Mouse (Mus musculus) monocyte, adult 5-6 weeks (primary cell): ENCODE measurements around the gene Kansl1. TPM values are rescaled to one million over a fixed set of nuclear protein-coding genes. Genes with fewer than 3 reads are reported as not detected.
"Not testable (repeated sequence)": the region's sequence is repeated elsewhere in the genome, so short reads cannot be mapped to it uniquely, and the experiment has no call there.

Experiments used
- ATAC-seq: fragments of 153-309, 156-312 bp; replicated peaks from 2 replicates; pipeline ENCODE4 v1.8.0; 2017; ENCODE audit warnings: mild to moderate bottlenecking; ENCODE audit not compliant: low TSS enrichment, insufficient number of reproducible peaks, severe bottlenecking, poor library complexity, low FRiP score
- total RNA-seq: library from RNA; stranded (forward); fragments of 200-1000, 200-491, 200-594 nt; gene quantifications from 3 replicates; pipeline ENCODE4 v1.2.3, GENCODE M21; 2017

The Kansl1 gene
- total RNA-seq: 46.2 to 72.5 TPM (median 48.9 TPM) in 3 replicates

- no peak for ATAC-seq
These were observed at the start of gene Kansl1 for GRCm38 (mm10) chr11:104468751-104469268. Kansl1 (minus strand) TSS chr11:104468861.

GRCm38 (mm10) chr11:104512436-104512835 is 43.8 kb upstream of the Kansl1 start:
- ATAC-seq: no peak

DNA sequence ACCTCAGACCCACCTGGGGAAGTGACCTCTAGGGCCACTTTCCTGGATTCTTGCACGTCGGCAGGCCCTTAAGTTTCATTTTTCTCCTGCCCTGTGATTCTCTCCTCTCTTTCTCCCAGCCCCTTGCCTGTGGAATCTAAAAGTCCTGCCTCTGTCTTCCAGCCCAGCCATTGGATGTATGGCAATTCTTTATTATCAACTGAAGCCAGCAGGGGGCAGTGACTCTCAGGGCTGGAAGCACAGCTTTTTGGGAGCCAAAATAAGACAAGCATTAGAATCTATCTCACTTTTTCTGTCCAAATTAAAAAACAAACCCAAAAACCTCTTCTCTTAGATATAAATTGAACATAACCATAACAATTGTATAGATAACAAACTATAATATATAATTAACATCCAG is 41.9 kb upstream of the Kansl1 start:
- no peak for ATAC-seq

DNA sequence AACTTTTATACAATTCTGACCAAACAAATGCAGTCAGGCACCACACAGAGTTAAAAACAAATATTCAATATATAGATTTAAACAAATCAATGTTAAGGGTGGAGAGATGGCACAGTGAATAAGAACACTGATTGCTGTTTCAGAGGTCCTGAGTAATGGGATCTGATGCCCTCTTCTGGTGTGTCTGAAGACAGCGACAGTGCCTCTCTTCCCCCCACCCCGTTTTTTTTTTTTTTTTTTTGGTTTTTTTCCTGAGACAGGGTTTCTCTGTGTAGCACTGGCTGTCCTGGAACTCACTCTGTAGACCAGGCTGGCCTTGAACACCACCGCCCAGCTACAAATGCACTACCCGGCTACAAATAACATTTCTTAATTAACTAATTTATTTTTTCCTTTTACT is 39.8 kb upstream of the Kansl1 start:
- no peak for ATAC-seq

DNA sequence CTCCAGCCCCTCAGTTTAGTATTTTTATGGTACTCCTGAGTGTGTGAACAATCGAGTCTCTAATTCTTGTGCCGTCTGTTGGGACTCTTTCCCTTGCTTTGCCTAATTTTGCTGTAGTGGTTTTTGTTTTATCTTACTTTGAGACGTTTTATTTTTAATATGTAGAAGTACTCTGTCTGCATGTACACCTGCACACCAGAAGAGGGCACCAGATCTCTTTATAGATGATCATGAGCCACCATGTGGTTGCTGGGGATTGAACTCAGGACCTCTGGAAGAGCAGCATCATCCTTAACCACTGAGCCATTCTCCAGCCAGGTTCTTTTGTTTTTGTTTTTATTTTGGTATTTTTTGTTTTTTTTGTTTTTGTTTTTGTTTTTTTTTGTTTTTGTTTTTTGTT is 19.6 kb upstream of the Kansl1 start:
- ATAC-seq: no peak

DNA sequence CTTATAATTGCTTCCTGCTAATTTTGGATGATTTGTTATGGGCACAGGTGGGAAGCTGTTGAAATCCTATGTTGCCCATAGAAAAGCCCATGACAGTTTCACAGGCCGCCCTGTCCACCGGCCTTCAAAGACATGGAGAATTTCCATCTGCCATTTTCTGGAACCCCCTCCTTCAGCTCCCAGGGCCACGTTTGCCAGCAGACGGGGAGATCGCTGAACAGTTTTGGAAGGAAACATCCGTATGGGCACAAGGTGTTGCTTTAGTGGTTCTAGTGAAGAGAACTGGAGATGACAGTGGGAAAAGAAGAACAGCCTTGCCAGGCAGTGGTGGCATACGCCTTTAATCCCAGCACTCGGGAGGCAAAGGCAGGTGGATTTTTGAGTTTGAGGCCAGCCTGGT is 13.3 kb upstream of the Kansl1 start:
- ATAC-seq: no peak

DNA sequence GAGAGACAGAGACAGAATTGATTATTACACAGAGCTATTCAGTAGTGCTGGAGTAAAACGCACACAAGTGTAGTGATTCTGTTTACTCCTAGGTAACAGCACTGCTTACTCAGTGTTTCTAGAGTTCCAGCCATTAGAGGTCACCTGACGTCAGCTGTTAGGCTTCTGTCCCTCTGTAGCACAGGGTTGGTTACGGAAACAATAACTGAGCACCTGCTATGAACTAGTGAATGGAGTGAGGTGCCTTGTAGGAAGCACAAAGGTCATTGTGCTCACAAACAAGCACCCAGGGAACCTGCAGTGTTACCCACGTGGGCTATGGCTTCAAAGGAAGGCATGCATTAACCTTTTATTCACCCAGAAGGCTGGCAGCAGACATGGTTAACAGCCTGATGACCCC is 10.8 kb upstream of the Kansl1 start:
- ATAC-seq: no peak

GRCm38 (mm10) chr11:104469371-104469835 is 742 bp upstream of the Kansl1 start:
- peak; percentile 99 for ATAC-seq

GRCm38 (mm10) chr11:104467698-104468097 is 963 bp downstream of the Kansl1 start:
- no peak for ATAC-seq

DNA sequence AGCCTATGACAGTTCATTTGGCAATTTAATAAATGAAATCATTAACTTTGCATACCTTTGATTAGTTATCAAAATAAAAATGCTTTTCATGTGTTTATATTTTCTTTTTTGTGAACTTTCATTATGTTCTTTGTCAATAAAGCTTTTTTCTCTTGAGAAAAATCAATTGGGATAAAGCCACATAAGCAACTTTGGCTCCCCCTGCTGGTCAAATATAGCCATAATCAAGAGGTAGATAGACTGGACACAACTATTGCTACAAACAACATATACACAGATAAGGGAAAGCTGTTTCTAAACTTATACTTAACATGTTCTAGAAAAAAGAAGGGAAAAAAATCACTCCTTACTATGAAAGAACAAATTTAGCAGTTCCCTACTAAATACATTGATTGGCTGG is 7.1 kb downstream of the Kansl1 start:
- ATAC-seq: 0 out of 2 replicates have a peak, but pooled peaks have one; percentile 53

DNA sequence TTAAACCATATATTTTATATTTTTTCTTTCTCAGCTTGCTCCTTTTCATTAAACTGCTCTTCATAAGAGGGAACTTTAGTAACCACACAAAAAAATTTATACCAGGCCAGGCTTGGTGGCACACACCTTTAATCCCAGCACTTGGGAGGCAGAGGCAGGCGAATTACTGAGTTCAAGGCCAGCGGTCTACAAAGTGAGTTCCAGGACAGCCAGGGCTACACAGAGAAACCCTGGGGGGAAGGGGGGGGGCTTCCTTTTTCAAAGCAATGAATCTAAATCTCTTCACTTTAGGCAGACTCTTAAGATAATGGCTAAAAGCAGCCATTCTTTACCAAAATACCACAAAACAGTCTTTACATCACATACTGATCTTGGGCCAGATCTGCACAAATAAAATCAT is 9.0 kb downstream of the Kansl1 start:
- no peak for ATAC-seq

- ATAC-seq: no peak
These were observed 10.2 kb downstream of the Kansl1 start for GRCm38 (mm10) chr11:104458507-104458906.

DNA sequence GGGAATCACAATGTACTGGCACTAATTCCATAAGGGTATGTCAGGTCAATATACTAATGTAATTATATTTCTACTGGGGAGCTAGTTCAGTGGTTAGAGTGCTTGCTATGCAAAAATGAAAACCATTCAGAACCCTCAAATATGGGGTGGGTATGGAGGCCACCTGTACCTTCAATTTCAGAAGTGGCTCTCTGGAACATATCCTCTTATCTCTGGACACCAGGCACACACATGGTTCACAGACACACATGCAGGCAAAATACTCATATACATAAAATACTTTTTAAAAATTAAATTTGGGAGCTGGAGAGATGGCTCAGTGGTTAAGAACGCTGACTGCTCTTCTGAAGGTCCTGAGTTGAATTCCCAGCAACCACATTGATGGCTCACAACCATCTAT is 16.0 kb downstream of the Kansl1 start:
- no peak for ATAC-seq

GRCm38 (mm10) chr11:104451239-104451638 is 17.4 kb downstream of the Kansl1 start:
- ATAC-seq: 0 out of 2 replicates have a peak, but pooled peaks have one; percentile 50

GRCm38 (mm10) chr11:104448499-104448898 is 20.2 kb downstream of the Kansl1 start:
- not testable (repeated sequence) for ATAC-seq

DNA sequence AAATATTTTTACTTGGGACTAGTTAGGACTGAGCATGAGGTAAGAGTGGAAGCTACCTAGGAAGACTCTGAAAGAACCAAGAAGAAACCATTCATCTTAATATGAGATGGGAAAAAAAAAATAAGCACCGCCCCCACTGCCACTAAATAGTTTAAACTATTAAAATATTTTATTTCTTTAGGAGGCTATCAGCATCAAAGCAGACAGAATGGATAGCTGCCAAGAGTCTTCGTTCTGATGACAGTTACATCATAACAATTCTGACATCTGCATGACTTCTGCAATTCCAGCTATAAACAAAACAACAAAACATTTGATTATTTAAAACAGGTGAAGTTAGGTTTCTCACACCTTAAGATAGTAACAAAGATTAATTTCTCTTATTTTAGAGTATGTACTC is 23.1 kb downstream of the Kansl1 start:
- no peak for ATAC-seq

- no peak for ATAC-seq
These were observed 23.6 kb downstream of the Kansl1 start for GRCm38 (mm10) chr11:104445044-104445443.

GRCm38 (mm10) chr11:104443359-104443758 is 25.3 kb downstream of the Kansl1 start:
- no peak for ATAC-seq

DNA sequence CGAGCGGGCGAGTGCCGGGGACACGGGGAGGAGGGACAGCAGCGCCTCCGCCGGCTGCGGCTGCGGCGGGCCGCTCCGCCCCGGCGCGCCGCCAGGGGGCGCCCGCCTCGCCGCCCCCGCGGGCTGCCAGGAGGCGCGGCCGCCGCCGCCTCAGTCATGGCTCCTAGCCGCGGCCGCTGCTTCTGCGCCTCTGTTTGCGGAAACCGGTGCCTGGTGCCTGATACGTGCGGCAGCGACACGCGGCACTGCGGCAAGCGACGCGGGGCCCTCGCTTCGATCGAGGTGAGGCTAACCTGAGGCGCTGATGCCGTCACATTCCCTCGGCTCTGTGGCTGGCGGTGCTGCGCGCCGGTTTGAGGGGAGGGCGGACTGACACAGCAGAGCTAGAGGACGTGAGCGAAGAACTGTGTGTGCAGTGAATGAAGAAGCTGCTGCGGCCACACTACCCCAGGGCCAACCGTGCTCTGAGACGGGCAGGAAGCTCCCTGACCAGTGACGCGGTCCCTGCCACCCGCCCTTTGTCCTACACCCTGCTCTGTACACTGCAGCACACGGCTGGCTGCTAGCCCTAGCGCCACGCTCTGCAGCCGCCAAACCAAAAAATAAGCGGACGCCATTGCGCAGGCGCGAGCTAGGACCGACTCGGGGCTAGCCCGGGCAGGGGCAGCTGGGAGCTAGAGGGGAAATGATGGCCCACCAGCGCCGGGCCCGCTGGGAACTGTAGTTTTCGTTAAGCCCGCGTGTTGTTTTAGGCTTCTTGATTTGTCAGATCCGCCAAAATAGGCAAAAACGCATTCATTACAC is 26.1 kb downstream of the Kansl1 start:
- ATAC-seq: peak; percentile 78
